Mouse (Mus musculus): ENCODE data around the gene Ech1. TPM values are rescaled to one million over a fixed set of nuclear protein-coding genes. Genes with fewer than 3 reads are reported as not detected.

Ech1 gene
- total RNA-seq, 2 experiments from 2014 or later, result 1,960 to 1,989 TPM

Other genes starting within 250 kb of the Ech1 start
- 10 to 100 TPM; 19.6 to 22.1 TPM for gene Samd4b, start 227.1 kb upstream of the Ech1 start, total RNA-seq (2021)
- gene Pak4, start 227.0 kb upstream of the Ech1 start, total RNA-seq (2021), result 1 to 10 TPM; 8.8 to 9.9 TPM
- gene Acp7, start 193.9 kb upstream of the Ech1 start, total RNA-seq (2021), result not detected
- under 1 TPM; 0.12 to 0.23 TPM for gene Fbxo27, start 132.4 kb upstream of the Ech1 start, total RNA-seq (2021)
- under 1 TPM; 0.62 to 0.82 TPM for gene Fbxo17, start 108.4 kb upstream of the Ech1 start, total RNA-seq (2021)
- 10 to 100 TPM; 59.4 to 60.4 TPM for gene Mrps12, start 83.4 kb upstream of the Ech1 start, total RNA-seq (2021)
- gene Sars2, start 83.2 kb upstream of the Ech1 start, total RNA-seq (2021), result 10 to 100 TPM; 14.7 to 15.5 TPM
- gene Ccer2, start 69.0 kb upstream of the Ech1 start, total RNA-seq (2021), result not detected
- 10 to 100 TPM; 84.3 to 88.4 TPM for gene Sirt2, start 58.5 kb upstream of the Ech1 start, total RNA-seq (2021)
- 10 to 100 TPM; 25.8 to 26.8 TPM for gene Nfkbib, start 57.7 kb upstream of the Ech1 start, total RNA-seq (2021)
- gene Rinl, start 36.2 kb upstream of the Ech1 start, total RNA-seq (2021), result 1 to 10 TPM; 1.5 to 3.4 TPM
- 100 to 1,000 TPM; 196 to 224 TPM for gene Hnrnpl, start 16.7 kb upstream of the Ech1 start, total RNA-seq (2021)
- 10 to 100 TPM in 1 of 2 experiments, 1 to 10 TPM in 1; 9.6 to 18.7 TPM for gene Lgals4, start 8.6 kb downstream of the Ech1 start, total RNA-seq (2021)
- gene Lgals7, start 38.6 kb downstream of the Ech1 start, total RNA-seq (2021), result 1 to 10 TPM in 1 of 2 experiments, under 1 TPM in 1; 0.93 to 1.8 TPM
- gene Capn12, start 56.2 kb downstream of the Ech1 start, total RNA-seq (2021), result under 1 TPM; 0.31 to 0.35 TPM
- 10 to 100 TPM; 64.7 to 66.4 TPM for gene Actn4, start 137.1 kb downstream of the Ech1 start, total RNA-seq (2021)
- 100 to 1,000 TPM; 166 to 176 TPM for gene Eif3k, start 156.6 kb downstream of the Ech1 start, total RNA-seq (2021)
- 1 to 10 TPM in 1 of 2 experiments, under 1 TPM in 1; 0.45 to 4.2 TPM for gene Map4k1, start 156.8 kb downstream of the Ech1 start, total RNA-seq (2021)